Mouse (Mus musculus): ENCODE results near the gene Nip7. TPM values are rescaled to one million over a fixed set of nuclear protein-coding genes. Genes with fewer than 3 reads are reported as not detected.
"Not testable (repeated sequence)": the region's sequence is repeated elsewhere in the genome, so short reads cannot be mapped to it uniquely, and the experiment has no call there.

Gene Nip7
- polyA plus RNA-seq, 1 experiment from 2014 or later = 75.3 TPM

DNA sequence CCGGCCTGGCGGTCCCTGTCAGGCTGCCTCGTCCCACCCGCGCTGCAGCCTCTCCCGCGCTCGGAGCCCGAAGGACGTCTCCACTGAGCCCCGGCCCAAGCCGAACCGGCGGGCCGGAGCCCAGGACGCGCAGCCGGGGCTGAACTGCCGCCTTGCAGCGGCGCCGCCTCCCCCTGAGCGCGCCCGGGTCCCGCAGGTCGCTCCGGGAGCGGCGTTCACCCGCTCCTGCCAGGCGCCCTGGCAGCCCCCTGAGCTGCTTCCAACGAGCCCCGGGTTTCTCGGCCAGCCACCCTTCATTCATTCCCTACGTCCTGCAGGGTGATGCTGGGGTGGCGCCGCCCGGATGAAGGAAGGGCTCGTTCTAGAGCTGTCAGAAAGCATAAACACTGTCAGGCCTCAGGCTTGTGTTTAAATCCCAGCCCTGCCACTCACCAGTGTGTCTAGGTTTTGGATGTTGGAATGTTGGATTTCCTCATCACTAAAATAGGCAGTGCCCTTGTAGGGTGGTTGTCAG is 25.0 kb upstream of the Nip7 start:
- ATAC-seq (ENCODE audit: low read depth) = no peak
- H3K36me3 ChIP-seq (ENCODE audit: control insufficient read depth, insufficient read depth, low read length) = no peaks in the 10 kb centered on the region

DNA sequence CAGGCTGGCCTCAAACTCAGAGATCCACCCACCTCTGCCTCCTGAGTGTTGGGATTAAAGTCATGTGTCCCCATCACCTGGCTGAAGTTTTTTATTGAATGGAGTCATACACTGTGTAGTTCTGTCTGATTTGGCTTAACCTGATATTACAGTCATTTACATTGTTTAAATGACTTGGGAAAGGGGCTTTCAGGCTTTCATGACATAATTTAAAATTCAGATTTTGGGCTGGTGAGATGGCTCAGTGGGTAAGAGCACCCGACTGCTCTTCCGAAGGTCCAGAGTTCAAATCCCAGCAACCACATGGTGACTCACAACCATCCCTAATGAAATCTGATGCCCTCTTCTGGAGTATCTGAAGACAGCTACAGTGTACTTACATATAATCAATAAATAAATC is 23.1 kb upstream of the Nip7 start:
- not testable (repeated sequence) for H3K9me3 ChIP-seq (ENCODE audit: control insufficient read depth, low read length); H3K36me3 ChIP-seq (ENCODE audit: control insufficient read depth, insufficient read depth, low read length); H3K27me3 ChIP-seq (ENCODE audit: control insufficient read depth, insufficient read depth, low read depth, low read length); H3K27ac ChIP-seq (ENCODE audit: low read length); ATAC-seq (ENCODE audit: low read depth); H3K9ac ChIP-seq (ENCODE audit: low read length); H3K4me3 ChIP-seq (ENCODE audit: low read length); H3K4me2 ChIP-seq (ENCODE audit: low read depth, low read length)
- peaks cover 17% of the 10 kb centered on the region for H3K4me1 ChIP-seq (replicated peaks; ENCODE audit: control insufficient read depth, insufficient read depth, low read length)
- 92% methylated on average over 2 of the region's 2 CpGs for WGBS

More for the DNA sequence above, 25.0 kb upstream of the Nip7 start:
- Histone ChIP-seq H3K4me2 (ENCODE audit: low read depth, low read length) (peak overlapping the region; percentile 85), H3K9me3 (ENCODE audit: control insufficient read depth, low read length) (no peaks in the 10 kb centered on the region), H3K27ac (ENCODE audit: low read length) (peak overlapping the region; percentile 87), H3K4me3 (ENCODE audit: low read length) (peak overlapping the region; percentile 95), H3K4me1 (replicated peaks; ENCODE audit: control insufficient read depth, insufficient read depth, low read length) (peaks cover 17% of the 10 kb centered on the region), H3K9ac (ENCODE audit: low read length) (peak overlapping the region; percentile 97), H3K27me3 (ENCODE audit: control insufficient read depth, insufficient read depth, low read depth, low read length) (no peaks in the 10 kb centered on the region)
- 0% methylated on average over 40 of the region's 40 CpGs for WGBS

DNA sequence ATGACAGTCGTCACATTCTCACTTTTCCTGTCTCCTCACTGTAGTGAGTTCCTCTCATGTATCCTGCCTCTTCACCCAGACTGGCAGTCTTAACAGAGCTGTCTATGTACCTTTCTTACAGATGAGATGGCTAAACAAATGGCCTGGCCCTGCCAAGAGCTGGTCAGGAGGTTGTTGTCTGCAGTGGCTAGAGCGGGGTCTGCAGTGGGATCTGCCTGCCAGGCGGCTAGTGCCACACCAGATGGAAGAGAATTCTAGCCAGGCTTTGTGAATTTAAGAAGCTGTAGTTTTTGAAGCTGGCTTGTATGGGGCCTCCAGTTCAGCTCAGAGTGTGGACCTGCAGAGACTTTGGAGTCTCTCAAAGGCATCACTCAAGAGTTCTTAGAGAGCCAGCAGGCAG is 21.0 kb upstream of the Nip7 start:
- 88% methylated on average over 3 of the region's 3 CpGs for WGBS
- Histone ChIP-seq H3K36me3 (ENCODE audit: control insufficient read depth, insufficient read depth, low read length) (peaks cover 2% of the 10 kb centered on the region; the same call in 1 of the 2 replicates), H3K4me1 (replicated peaks; ENCODE audit: control insufficient read depth, insufficient read depth, low read length) (peaks cover 17% of the 10 kb centered on the region)

DNA sequence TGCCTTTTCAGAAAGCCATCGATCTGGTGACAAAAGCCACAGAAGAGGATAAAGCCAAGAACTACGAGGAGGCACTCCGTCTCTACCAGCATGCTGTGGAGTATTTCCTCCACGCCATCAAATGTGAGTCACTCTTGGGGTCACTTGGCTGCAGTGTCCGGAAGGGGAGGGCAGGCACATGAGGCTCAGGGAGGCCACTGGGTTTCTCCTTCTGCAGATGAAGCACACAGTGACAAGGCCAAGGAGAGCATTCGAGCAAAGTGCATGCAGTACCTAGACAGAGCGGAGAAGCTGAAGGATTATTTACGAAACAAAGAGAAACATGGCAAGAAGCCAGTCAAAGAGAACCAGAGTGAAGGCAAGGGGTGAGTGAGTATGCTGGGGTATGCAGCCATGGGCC is 20.1 kb upstream of the Nip7 start:
- Histone ChIP-seq H3K4me2 (ENCODE audit: low read depth, low read length) (no peak overlapping the region), H3K9me3 (ENCODE audit: control insufficient read depth, low read length) (no peaks in the 10 kb centered on the region), H3K4me1 (replicated peaks; ENCODE audit: control insufficient read depth, insufficient read depth, low read length) (peaks cover 17% of the 10 kb centered on the region), H3K9ac (ENCODE audit: low read length) (no peak overlapping the region), H3K4me3 (ENCODE audit: low read length) (no peak overlapping the region), H3K27me3 (ENCODE audit: control insufficient read depth, insufficient read depth, low read depth, low read length) (no peaks in the 10 kb centered on the region), H3K27ac (ENCODE audit: low read length) (no peak overlapping the region), H3K36me3 (ENCODE audit: control insufficient read depth, insufficient read depth, low read length) (peaks cover 3% of the 10 kb centered on the region)
- ATAC-seq (ENCODE audit: low read depth) = no peak
- 67% methylated on average over 8 of the region's 8 CpGs for WGBS

More for the DNA sequence above, 21.0 kb upstream of the Nip7 start:
- Histone ChIP-seq H3K9ac (ENCODE audit: low read length) (no peak overlapping the region), H3K4me2 (ENCODE audit: low read depth, low read length) (no peak overlapping the region), H3K9me3 (ENCODE audit: control insufficient read depth, low read length) (no peaks in the 10 kb centered on the region), H3K27ac (ENCODE audit: low read length) (no peak overlapping the region), H3K27me3 (ENCODE audit: control insufficient read depth, insufficient read depth, low read depth, low read length) (no peaks in the 10 kb centered on the region), H3K4me3 (ENCODE audit: low read length) (no peak overlapping the region)
- ATAC-seq (ENCODE audit: low read depth) = no peak

DNA sequence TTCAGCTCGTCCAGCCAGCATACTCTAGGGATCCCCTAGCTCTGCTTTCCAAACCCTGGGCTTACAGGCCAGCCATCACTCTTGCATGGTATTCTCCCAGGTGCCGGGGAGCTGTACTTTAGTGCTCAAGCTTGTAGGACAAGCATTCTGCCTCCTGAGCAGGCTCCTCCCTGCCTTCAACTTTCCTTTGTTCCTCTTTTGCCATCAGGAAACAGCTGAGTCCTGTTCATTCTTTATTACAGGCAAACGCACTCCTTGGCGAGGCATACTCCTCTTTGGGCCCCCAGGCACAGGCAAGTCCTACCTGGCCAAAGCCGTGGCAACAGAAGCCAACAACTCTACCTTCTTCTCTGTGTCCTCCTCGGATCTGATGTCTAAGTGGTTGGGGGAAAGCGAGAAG is 16.0 kb upstream of the Nip7 start:
- no peak overlapping the region for H3K4me2 ChIP-seq (ENCODE audit: low read depth, low read length)
- ATAC-seq (ENCODE audit: low read depth) = no peak
- peaks cover 34% of the 10 kb centered on the region for H3K36me3 ChIP-seq (ENCODE audit: control insufficient read depth, insufficient read depth, low read length)
- no peak overlapping the region for H3K27ac ChIP-seq (ENCODE audit: low read length)
- no peak overlapping the region for H3K4me3 ChIP-seq (ENCODE audit: low read length)
- no peaks in the 10 kb centered on the region for H3K27me3 ChIP-seq (ENCODE audit: control insufficient read depth, insufficient read depth, low read depth, low read length)
- H3K4me1 ChIP-seq (replicated peaks; ENCODE audit: control insufficient read depth, insufficient read depth, low read length) = no peaks in the 10 kb centered on the region
- H3K9me3 ChIP-seq (ENCODE audit: control insufficient read depth, low read length) = no peaks in the 10 kb centered on the region
- 72% methylated on average over 7 of the region's 7 CpGs for WGBS
- no peak overlapping the region for H3K9ac ChIP-seq (ENCODE audit: low read length)

DNA sequence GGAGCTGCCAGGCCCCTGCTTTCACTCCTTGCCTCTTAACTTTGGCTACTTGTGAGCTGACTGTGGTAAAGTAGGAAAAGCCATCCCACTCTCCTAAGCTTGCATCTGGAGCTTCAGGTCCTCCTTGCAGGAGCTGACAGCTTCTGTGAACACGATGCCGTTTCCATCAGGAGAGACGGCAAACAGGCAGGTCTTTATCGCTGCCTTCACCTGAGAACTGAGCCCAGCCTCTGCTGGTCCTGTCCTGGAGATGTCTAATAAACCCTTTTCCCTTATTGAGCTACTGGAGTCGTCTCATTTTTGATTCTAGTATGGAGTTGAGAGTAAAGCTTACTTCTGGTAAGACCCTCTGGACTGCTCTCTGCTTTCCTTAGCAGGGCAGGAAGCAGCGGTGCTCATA is 11.2 kb upstream of the Nip7 start:
- no peak overlapping the region for H3K27ac ChIP-seq (ENCODE audit: low read length)
- H3K4me1 ChIP-seq (replicated peaks; ENCODE audit: control insufficient read depth, insufficient read depth, low read length) = peaks cover 6% of the 10 kb centered on the region; the same call in 1 of the 2 replicates
- WGBS = 86% methylated on average over 6 of the region's 6 CpGs
- H3K9ac ChIP-seq (ENCODE audit: low read length) = no peak overlapping the region
- no peak for ATAC-seq (ENCODE audit: low read depth)
- no peaks in the 10 kb centered on the region for H3K27me3 ChIP-seq (ENCODE audit: control insufficient read depth, insufficient read depth, low read depth, low read length)
- H3K4me2 ChIP-seq (ENCODE audit: low read depth, low read length) = no peak overlapping the region
- H3K36me3 ChIP-seq (ENCODE audit: control insufficient read depth, insufficient read depth, low read length) = peaks cover 52% of the 10 kb centered on the region
- H3K4me3 ChIP-seq (ENCODE audit: low read length) = no peak overlapping the region
- H3K9me3 ChIP-seq (ENCODE audit: control insufficient read depth, low read length) = no peaks in the 10 kb centered on the region

DNA sequence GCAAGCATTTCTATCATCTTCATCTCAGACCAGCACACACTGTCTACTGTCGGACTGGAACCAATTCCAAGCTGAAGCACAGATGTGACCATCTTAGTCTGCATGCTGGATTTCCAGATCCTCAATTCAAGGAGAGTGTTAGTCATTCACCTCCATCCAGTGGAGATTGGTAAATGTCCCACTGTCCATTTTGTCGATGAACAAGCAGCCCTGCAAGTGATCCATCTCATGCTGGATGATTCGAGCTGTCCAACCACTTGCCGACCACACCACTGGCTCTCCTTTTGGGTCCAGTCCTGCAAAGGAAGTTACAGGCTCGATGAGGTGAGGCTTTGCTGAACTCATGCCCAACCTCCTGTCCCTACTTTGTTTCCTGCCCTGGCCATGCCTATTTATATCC is 9.7 kb upstream of the Nip7 start:
- Histone ChIP-seq H3K9me3 (ENCODE audit: control insufficient read depth, low read length) (no peaks in the 10 kb centered on the region), H3K36me3 (ENCODE audit: control insufficient read depth, insufficient read depth, low read length) (peaks cover 55% of the 10 kb centered on the region), H3K9ac (ENCODE audit: low read length) (no peak overlapping the region), H3K4me1 (replicated peaks; ENCODE audit: control insufficient read depth, insufficient read depth, low read length) (peaks cover 6% of the 10 kb centered on the region; the same call in 1 of the 2 replicates), H3K27me3 (ENCODE audit: control insufficient read depth, insufficient read depth, low read depth, low read length) (no peaks in the 10 kb centered on the region), H3K4me2 (ENCODE audit: low read depth, low read length) (no peak overlapping the region), H3K4me3 (ENCODE audit: low read length) (no peak overlapping the region), H3K27ac (ENCODE audit: low read length) (no peak overlapping the region)
- ATAC-seq (ENCODE audit: low read depth) = no peak
- WGBS = 83% methylated on average over 5 of the region's 5 CpGs

DNA sequence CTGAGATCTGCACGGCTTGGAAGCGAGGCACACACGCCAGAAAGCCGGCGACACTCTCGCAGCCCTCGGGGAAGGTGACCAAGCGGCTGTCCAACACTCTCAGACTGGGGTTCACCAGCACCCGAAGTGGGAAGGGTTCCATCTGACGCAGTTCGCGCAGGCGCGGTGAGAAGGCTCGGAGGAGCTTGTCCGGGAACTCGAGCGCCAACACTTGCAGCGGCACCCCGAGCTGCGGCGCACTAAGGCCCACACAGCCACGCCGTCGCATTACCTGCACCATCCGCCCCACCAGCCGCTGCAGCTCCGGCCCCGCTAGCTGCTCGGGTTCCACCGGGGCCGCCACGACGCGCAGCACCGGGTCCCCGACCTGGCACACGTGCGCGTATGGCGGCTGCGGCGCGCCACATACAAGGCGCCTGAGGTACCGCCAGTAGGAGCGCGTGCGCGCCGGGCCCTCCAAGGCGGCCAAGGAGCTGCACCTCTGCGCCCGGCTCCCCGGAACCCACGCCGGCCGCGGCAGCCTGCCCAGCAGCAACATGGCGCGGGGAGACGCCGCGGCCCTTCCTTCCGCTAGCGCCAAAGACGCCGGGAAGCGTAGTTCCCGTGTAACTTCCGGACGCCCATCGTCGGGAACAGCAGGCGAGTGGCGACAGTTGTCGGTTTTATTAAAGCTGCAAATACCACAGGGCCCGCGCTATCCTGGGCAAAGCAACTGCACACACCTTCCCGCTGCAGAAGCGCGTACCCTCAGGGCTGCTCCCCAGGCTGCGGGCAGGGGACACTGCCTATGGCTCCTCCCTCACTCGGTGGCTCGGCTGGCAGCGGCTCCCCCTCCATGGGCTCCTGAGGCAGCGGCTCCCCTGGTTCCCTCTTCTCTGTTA is 8.4 kb upstream of the Nip7 start, which contains the start of gene Pdf:
Gene Pdf (minus strand): TSS at position 554 of the 881 bp plus-strand sequence.
- H3K27ac ChIP-seq (ENCODE audit: low read length) = peak within 1 kb of the TSS; percentile 88
- WGBS = under 1% methylated on average over 76 of the region's 87 CpGs
- peak within 1 kb of the TSS; percentile 80 for H3K4me2 ChIP-seq (ENCODE audit: low read depth, low read length)
- ATAC-seq (ENCODE audit: low read depth) = peak; percentile 87
- H3K4me3 ChIP-seq (ENCODE audit: low read length) = peak within 1 kb of the TSS; percentile 81
- peaks cover 6% of the 10 kb centered on the region; the same call in 1 of the 2 replicates for H3K4me1 ChIP-seq (replicated peaks; ENCODE audit: control insufficient read depth, insufficient read depth, low read length)
- H3K27me3 ChIP-seq (ENCODE audit: control insufficient read depth, insufficient read depth, low read depth, low read length) = no peaks in the 10 kb centered on the region
- H3K9me3 ChIP-seq (ENCODE audit: control insufficient read depth, low read length) = no peaks in the 10 kb centered on the region
- peaks cover 58% of the 10 kb centered on the region for H3K36me3 ChIP-seq (ENCODE audit: control insufficient read depth, insufficient read depth, low read length)
- peak within 1 kb of the TSS; percentile 91 for H3K9ac ChIP-seq (ENCODE audit: low read length)

DNA sequence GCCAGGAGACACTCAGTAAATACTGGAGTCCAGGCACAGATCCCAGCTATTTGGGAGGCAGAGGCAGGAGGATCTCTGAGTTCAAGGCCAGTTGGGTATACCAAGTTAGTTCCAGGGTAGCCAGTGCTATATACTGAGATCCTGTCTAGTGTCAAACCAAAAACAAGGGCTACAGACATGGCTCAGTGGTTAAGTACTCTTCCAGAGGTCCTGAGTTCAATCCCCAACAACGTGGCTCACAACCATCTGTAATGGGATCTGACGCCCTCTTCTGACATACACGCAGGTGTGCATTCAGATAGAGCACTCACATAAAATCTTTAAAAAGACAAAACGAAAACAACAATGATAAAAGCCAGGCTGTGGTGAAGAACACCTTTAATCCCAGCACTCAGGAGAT is 7.2 kb upstream of the Nip7 start:
- H3K4me1 ChIP-seq (replicated peaks; ENCODE audit: control insufficient read depth, insufficient read depth, low read length) = peaks cover 6% of the 10 kb centered on the region; the same call in 1 of the 2 replicates
- H3K4me3 ChIP-seq (ENCODE audit: low read length) = no peak overlapping the region; the same call in 1 of the 2 replicates
- H3K9me3 ChIP-seq (ENCODE audit: control insufficient read depth, low read length) = no peaks in the 10 kb centered on the region
- WGBS = 95% methylated on average over 4 of the region's 4 CpGs
- no peak for ATAC-seq (ENCODE audit: low read depth)
- no peak overlapping the region for H3K9ac ChIP-seq (ENCODE audit: low read length)
- peak overlapping the region; percentile 80 for H3K4me2 ChIP-seq (ENCODE audit: low read depth, low read length)
- peaks cover 47% of the 10 kb centered on the region for H3K36me3 ChIP-seq (ENCODE audit: control insufficient read depth, insufficient read depth, low read length)
- no peak overlapping the region for H3K27ac ChIP-seq (ENCODE audit: low read length)
- H3K27me3 ChIP-seq (ENCODE audit: control insufficient read depth, insufficient read depth, low read depth, low read length) = no peaks in the 10 kb centered on the region

Measured in lung, embryonic 16.5 days (tissue).